Mouse (Mus musculus) bone marrow macrophage, adult 2 months (primary cell): ENCODE data around the gene Catspere2.

Experiments used
- CTCF ChIP-seq: IDR thresholded peaks from 2 replicates; pipeline ENCODE4 v1.5.1; 2012; ENCODE audit warnings: low read depth, mild to moderate bottlenecking, low read length, moderate library complexity
- POLR2A ChIP-seq: IDR thresholded peaks from 2 replicates; pipeline ENCODE4 v1.6.1; 2012; ENCODE audit warnings: mild to moderate bottlenecking, low read depth, low read length, borderline replicate concordance

DNA sequence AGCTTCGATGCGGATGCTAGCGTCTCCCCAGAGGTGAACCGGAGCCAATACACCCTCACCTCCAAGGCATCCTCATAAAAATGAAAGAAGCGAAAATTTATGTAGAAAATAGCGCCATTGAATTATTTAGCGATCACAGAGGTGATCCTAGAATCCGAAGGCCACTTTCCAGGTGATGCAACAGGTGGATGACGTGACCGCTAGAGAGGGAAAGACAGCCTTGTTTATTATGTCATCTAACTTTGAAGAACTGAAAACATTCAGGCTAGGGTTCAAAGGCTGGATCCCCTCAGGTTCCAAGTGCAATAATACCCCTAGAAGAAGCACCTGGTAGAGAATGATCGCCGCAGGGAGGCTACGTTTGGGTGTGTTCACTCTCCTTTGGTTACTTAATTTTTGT lies 205.2 kb downstream of the Catspere2 start:
- no peak for TF ChIP-seq POLR2A
- TF ChIP-seq CTCF = no peak
